Mouse (Mus musculus) ES-Bruce4 (cell line): ENCODE data around the gene Piga.

Experiments
- CTCF ChIP-seq: IDR thresholded peaks from one replicate; pipeline ENCODE4 v1.8.1; 2011; ENCODE audit warnings: low read depth, low read length
- EP300 ChIP-seq: IDR thresholded peaks from 2 replicates; pipeline ENCODE4 v1.6.1; 2011; ENCODE audit warnings: low read depth, low read length; ENCODE audit not compliant: insufficient read depth
- POLR2A ChIP-seq: IDR thresholded peaks from one replicate; pipeline ENCODE4 v1.8.1; 2011; ENCODE audit warnings: low read length; ENCODE audit not compliant: insufficient read depth

DNA sequence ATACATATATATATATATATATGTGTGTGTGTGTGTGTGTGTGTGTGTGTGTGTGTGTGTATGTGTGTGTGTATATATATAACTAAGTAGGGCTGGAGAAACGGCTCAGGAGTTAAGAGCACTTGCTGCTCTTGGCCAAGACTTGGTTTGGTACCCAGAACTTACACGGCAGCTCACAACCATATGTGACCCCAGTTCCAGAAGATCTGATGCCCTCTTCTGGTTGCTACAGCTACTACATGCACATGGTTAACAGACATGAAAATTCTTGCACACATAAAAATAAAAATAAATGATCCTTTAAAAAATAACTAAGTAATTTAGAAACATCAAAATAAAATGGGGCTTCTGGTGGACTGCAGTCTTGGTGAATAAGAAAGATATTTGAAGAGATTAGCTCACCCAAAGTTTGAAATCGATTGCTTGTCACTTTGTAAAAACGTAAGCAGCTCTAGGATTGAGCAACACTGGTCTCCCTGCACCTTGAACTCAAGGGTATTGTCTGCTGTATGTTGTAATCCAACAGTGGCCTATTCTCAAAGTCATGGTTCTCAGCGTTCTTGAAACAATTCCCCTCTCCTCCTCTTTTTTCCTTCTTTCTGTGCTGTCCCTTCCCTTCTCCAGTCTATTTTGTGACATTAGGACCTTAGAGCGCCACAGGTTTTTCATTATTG lies 39.8 kb downstream of the Piga start:
- peak; percentile 2 for TF ChIP-seq CTCF
- no peak for TF ChIP-seq EP300
- no peak for TF ChIP-seq POLR2A
